Mouse (Mus musculus) right cerebral cortex, postnatal 4 days (tissue): ENCODE measurements at regions not wholly inside any gene's neighbourhood (a gene's known extent, or its start where the extent isn't known, plus 50 kb on each side); places are given as distances from the start of the nearest gene placed in this dataset.

Experiments used
- DNase-seq: peaks from one replicate; pipeline ENCODE4 v3.0.0-alpha.2; 2022

- DNase-seq = no peak
Observed at GRCm38 (mm10) chr12:14687263-14687662, 535.4 kb upstream of the Fam84a start.

GRCm38 (mm10) chr12:14676230-14676629 lies 524.4 kb upstream of the Fam84a start:
- DNase-seq = no peak

GRCm38 (mm10) chr12:14665909-14666308 lies 514.1 kb upstream of the Fam84a start:
- peak; percentile 15 for DNase-seq
